Comparison of ENCODE assay signal across 12 mouse cellular contexts in the genomic region with DNA sequence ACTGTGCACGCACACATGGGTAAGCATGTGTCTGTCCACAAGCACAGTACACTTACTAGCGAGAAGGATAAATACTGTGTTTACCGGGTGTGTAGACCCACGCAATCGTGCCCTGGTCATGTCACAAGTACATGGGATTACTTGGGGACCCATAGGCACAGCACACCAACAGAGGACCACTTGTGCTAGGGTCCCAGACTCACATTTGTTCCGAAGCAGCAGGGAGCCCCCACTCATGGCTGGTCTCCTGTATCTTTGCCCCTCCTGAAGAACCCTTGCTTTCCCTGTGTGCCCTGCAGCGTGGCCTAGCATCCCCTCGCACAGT. TPM values are rescaled to one million over a fixed set of nuclear protein-coding genes. Genes with fewer than 3 reads are reported as not detected.
DNase-seq lines count a peak whose midpoint lies in the region; ATAC-seq lines count a peak whose summit lies in the region.
"Had no signal": no experiment of that assay in that cellular context is flagged by ENCODE, and none has a peak within 500 bp of the region (broad histone marks: within the 10 kb centered on the region; RNA-seq: fewer than 3 reads in every experiment).

No protein-coding gene starts in this region.

- no peak for ATAC-seq in kidney, embryonic 14.5 days (ENCODE audit: low FRiP score, low TSS enrichment)
- ATAC-seq in embryonic facial prominence, embryonic 13.5 days (ENCODE audit: insufficient number of reproducible peaks, insufficient read depth, low FRiP score, low TSS enrichment, low read depth) = no peak
- ATAC-seq in hindbrain, embryonic 15.5 days (ENCODE audit: low FRiP score, low read depth) = no peak
- no peak for ATAC-seq in midbrain, embryonic 16.5 days
- ATAC-seq in activated CD4-positive, CD25-positive, alpha-beta regulatory T cell, adult 4 months = no peak

- no peaks in the 10 kb centered on the region for H3K9me3 ChIP-seq in kidney, embryonic 14.5 days (ENCODE audit: control insufficient read depth, low read length)
- H3K9me3 ChIP-seq in embryonic facial prominence, embryonic 13.5 days = no peaks in the 10 kb centered on the region
- no peaks in the 10 kb centered on the region for H3K9me3 ChIP-seq in hindbrain, embryonic 15.5 days
- H3K9me3 ChIP-seq in midbrain, embryonic 16.5 days (replicated peaks; ENCODE audit: control insufficient read depth, low read length, poor library complexity, severe bottlenecking) = no peaks in the 10 kb centered on the region

- WGBS in kidney, embryonic 14.5 days = 57% methylated on average over 8 of the region's 8 CpGs
- 50% methylated on average over 8 of the region's 8 CpGs for WGBS in embryonic facial prominence, embryonic 13.5 days
- WGBS in hindbrain, embryonic 15.5 days = 46% methylated on average over 8 of the region's 8 CpGs
- WGBS in midbrain, embryonic 16.5 days = 45% methylated on average over 8 of the region's 8 CpGs

- no peak overlapping the region; the same call in 1 of the 2 replicates for H3K4me3 ChIP-seq in kidney, embryonic 14.5 days (ENCODE audit: low read length)
- H3K4me3 ChIP-seq in embryonic facial prominence, embryonic 13.5 days = peak overlapping the region; percentile 58
- peak overlapping the region; percentile 52 for H3K4me3 ChIP-seq in hindbrain, embryonic 15.5 days
- H3K4me3 ChIP-seq in midbrain, embryonic 16.5 days (ENCODE audit: low read depth, low read length) = no peak overlapping the region; the same call in 1 of the 2 replicates

- no peak for DNase-seq in kidney, adult 11 months
- DNase-seq in spleen, postnatal 14 days (ENCODE audit: low spot score in 2 of 2) = no peak
- DNase-seq in right cerebral cortex, adult 18-20 months = no peak
- DNase-seq: adrenal gland, postnatal 25 days; kidney, postnatal 14 days; right cerebral cortex, postnatal 4 days had no signal

- H3K27ac ChIP-seq in kidney, embryonic 14.5 days (ENCODE audit: low read depth, low read length) = no peak overlapping the region
- H3K27ac ChIP-seq in embryonic facial prominence, embryonic 13.5 days = no peak overlapping the region
- no peak overlapping the region for H3K27ac ChIP-seq in hindbrain, embryonic 15.5 days (replicated peaks)
- H3K27ac ChIP-seq in midbrain, embryonic 16.5 days (ENCODE audit: low read length) = no peak overlapping the region

- peak overlapping the region; percentile 96 for H3K4me2 ChIP-seq in kidney, embryonic 14.5 days (replicated peaks; ENCODE audit: low read depth, low read length)
- H3K4me2 ChIP-seq in embryonic facial prominence, embryonic 13.5 days = peak overlapping the region; percentile 98
- H3K4me2 ChIP-seq in hindbrain, embryonic 15.5 days = peak overlapping the region; percentile 99
- peak overlapping the region; percentile 85 for H3K4me2 ChIP-seq in midbrain, embryonic 16.5 days (ENCODE audit: low read length)

- H3K4me1 ChIP-seq in kidney, embryonic 14.5 days (ENCODE audit: control insufficient read depth, insufficient read depth, low read length) = peaks cover 37% of the 10 kb centered on the region
- peaks cover 66% of the 10 kb centered on the region for H3K4me1 ChIP-seq in embryonic facial prominence, embryonic 13.5 days
- H3K4me1 ChIP-seq in hindbrain, embryonic 15.5 days (replicated peaks) = peaks cover 81% of the 10 kb centered on the region
- peaks cover 58% of the 10 kb centered on the region for H3K4me1 ChIP-seq in midbrain, embryonic 16.5 days (ENCODE audit: control insufficient read depth, insufficient read depth, low read length)

- H3K27me3 ChIP-seq in kidney, embryonic 14.5 days (ENCODE audit: control insufficient read depth, insufficient read depth, low read length) = peaks cover 32% of the 10 kb centered on the region
- peaks cover 32% of the 10 kb centered on the region for H3K27me3 ChIP-seq in embryonic facial prominence, embryonic 13.5 days
- no peaks in the 10 kb centered on the region for H3K27me3 ChIP-seq in hindbrain, embryonic 15.5 days
- H3K27me3 ChIP-seq in midbrain, embryonic 16.5 days (ENCODE audit: control insufficient read depth, insufficient read depth, low read depth, low read length) = no peaks in the 10 kb centered on the region
- H3K27me3 ChIP-seq: CH12.LX had no signal

- no peaks in the 10 kb centered on the region for H3K36me3 ChIP-seq in kidney, embryonic 14.5 days (ENCODE audit: control insufficient read depth, insufficient read depth, low read length)
- 0 out of 2 replicates have a peak, but pooled peaks cover 4% of the 10 kb centered on the region for H3K36me3 ChIP-seq in embryonic facial prominence, embryonic 13.5 days
- no peaks in the 10 kb centered on the region for H3K36me3 ChIP-seq in hindbrain, embryonic 15.5 days
- H3K36me3 ChIP-seq in midbrain, embryonic 16.5 days (ENCODE audit: control insufficient read depth, insufficient read depth, low read length) = no peaks in the 10 kb centered on the region

- peak overlapping the region; percentile 62; the same call in 1 of the 2 replicates for H3K9ac ChIP-seq in kidney, embryonic 14.5 days (ENCODE audit: low read depth, low read length)
- H3K9ac ChIP-seq in embryonic facial prominence, embryonic 13.5 days = peak overlapping the region; percentile 80; the same call in 1 of the 2 replicates
- 0 out of 2 replicates have a peak overlapping the region, but pooled peaks have one; percentile 6 for H3K9ac ChIP-seq in hindbrain, embryonic 15.5 days
- H3K9ac ChIP-seq in midbrain, embryonic 16.5 days (ENCODE audit: low read depth, low read length) = no peak overlapping the region; the same call in 1 of the 2 replicates

RNA-seq across cellular contexts. Expression of gene Lix1l, which starts 1.9 kb away (rescaled TPM):
- polyA plus RNA-seq in kidney, embryonic 14.5 days (2014; fragmentation: Nextera tagmentation; extraction: Ambion mirVana) = 5.8 and 7.0 TPM in 2 replicates
- polyA plus RNA-seq in embryonic facial prominence, embryonic 13.5 days (2015; fragmentation: Nextera tagmentation; extraction: Ambion mirVana) = 8.8 and 9.3 TPM in 2 replicates
- 5.4 and 6.1 TPM in 2 replicates for polyA plus RNA-seq in hindbrain, embryonic 15.5 days (2015; fragmentation: Nextera tagmentation; extraction: Ambion mirVana)
- 4.0 and 4.7 TPM in 2 replicates for polyA plus RNA-seq in midbrain, embryonic 16.5 days (2015; fragmentation: Nextera tagmentation; extraction: Ambion mirVana)
- under 1 TPM; 0.09 to 0.14 TPM for polyA plus RNA-seq in activated CD4-positive, CD25-positive, alpha-beta regulatory T cell, adult 4 months (2017; shearing (Covaris generic))

RNA-seq across cellular contexts. Expression of gene Ankrd34a, which starts 2.6 kb away (rescaled TPM):
- 1.8 and 2.4 TPM in 2 replicates for polyA plus RNA-seq in kidney, embryonic 14.5 days (2014; fragmentation: Nextera tagmentation; extraction: Ambion mirVana)
- 3.1 and 3.2 TPM in 2 replicates for polyA plus RNA-seq in embryonic facial prominence, embryonic 13.5 days (2015; fragmentation: Nextera tagmentation; extraction: Ambion mirVana)
- 16.7 and 19.9 TPM in 2 replicates for polyA plus RNA-seq in hindbrain, embryonic 15.5 days (2015; fragmentation: Nextera tagmentation; extraction: Ambion mirVana)
- 16.4 and 20.6 TPM in 2 replicates for polyA plus RNA-seq in midbrain, embryonic 16.5 days (2015; fragmentation: Nextera tagmentation; extraction: Ambion mirVana)
- not detected for polyA plus RNA-seq in activated CD4-positive, CD25-positive, alpha-beta regulatory T cell, adult 4 months (2017; shearing (Covaris generic))

RNA-seq across cellular contexts. Expression of gene Polr3gl, which starts 5.0 kb away (rescaled TPM):
- polyA plus RNA-seq in kidney, embryonic 14.5 days (2014; fragmentation: Nextera tagmentation; extraction: Ambion mirVana) = 18.0 and 22.3 TPM in 2 replicates
- 53.7 and 56.7 TPM in 2 replicates for polyA plus RNA-seq in embryonic facial prominence, embryonic 13.5 days (2015; fragmentation: Nextera tagmentation; extraction: Ambion mirVana)
- 36.8 and 38.8 TPM in 2 replicates for polyA plus RNA-seq in hindbrain, embryonic 15.5 days (2015; fragmentation: Nextera tagmentation; extraction: Ambion mirVana)
- polyA plus RNA-seq in midbrain, embryonic 16.5 days (2015; fragmentation: Nextera tagmentation; extraction: Ambion mirVana) = 36.7 and 38.8 TPM in 2 replicates
- 10 to 100 TPM; 25.1 to 35.6 TPM for polyA plus RNA-seq in activated CD4-positive, CD25-positive, alpha-beta regulatory T cell, adult 4 months (2017; shearing (Covaris generic))

RNA-seq across cellular contexts. Expression of gene Gm16253, which starts 22.2 kb away (rescaled TPM):
- polyA plus RNA-seq in kidney, embryonic 14.5 days (2014; fragmentation: Nextera tagmentation; extraction: Ambion mirVana) = 0.72 and 1.3 TPM in 2 replicates
- polyA plus RNA-seq in embryonic facial prominence, embryonic 13.5 days (2015; fragmentation: Nextera tagmentation; extraction: Ambion mirVana) = 1.3 and 1.5 TPM in 2 replicates
- 1.8 and 2.2 TPM in 2 replicates for polyA plus RNA-seq in hindbrain, embryonic 15.5 days (2015; fragmentation: Nextera tagmentation; extraction: Ambion mirVana)
- polyA plus RNA-seq in midbrain, embryonic 16.5 days (2015; fragmentation: Nextera tagmentation; extraction: Ambion mirVana) = 1.6 and 1.8 TPM in 2 replicates
- polyA plus RNA-seq in activated CD4-positive, CD25-positive, alpha-beta regulatory T cell, adult 4 months (2017; shearing (Covaris generic)) = not detected

RNA-seq across cellular contexts. Expression of gene Rbm8a, which starts 30.7 kb away (rescaled TPM):
- polyA plus RNA-seq in kidney, embryonic 14.5 days (2014; fragmentation: Nextera tagmentation; extraction: Ambion mirVana) = 167 and 236 TPM in 2 replicates
- polyA plus RNA-seq in embryonic facial prominence, embryonic 13.5 days (2015; fragmentation: Nextera tagmentation; extraction: Ambion mirVana) = 148 and 157 TPM in 2 replicates
- 109 and 119 TPM in 2 replicates for polyA plus RNA-seq in hindbrain, embryonic 15.5 days (2015; fragmentation: Nextera tagmentation; extraction: Ambion mirVana)
- polyA plus RNA-seq in midbrain, embryonic 16.5 days (2015; fragmentation: Nextera tagmentation; extraction: Ambion mirVana) = 118 and 123 TPM in 2 replicates
- polyA plus RNA-seq in activated CD4-positive, CD25-positive, alpha-beta regulatory T cell, adult 4 months (2017; shearing (Covaris generic)) = 100 to 1,000 TPM in 1 of 2 experiments, 10 to 100 TPM in 1; 98.9 to 135 TPM

Comparison
In these comparisons a context has a peak if more than half of its experiments do, and no peak if none do; other contexts are left out.
1. H3K4me3 ChIP-seq: peak in embryonic facial prominence, embryonic 13.5 days (single experiment) and hindbrain, embryonic 15.5 days (single experiment); none in kidney, embryonic 14.5 days (single experiment) and midbrain, embryonic 16.5 days (single experiment).
2. Peak in every context shown above with its lines, with median percentiles within 50 percentile points of each other: H3K4me2 ChIP-seq.